Mouse (Mus musculus) heart, adult 8-10 months (tissue): Measurements from ENCODE around the gene Gm49393. TPM values are rescaled to one million over a fixed set of nuclear protein-coding genes. Genes with fewer than 3 reads are reported as not detected.

Source experiments
- DNase-seq: peaks from one replicate; pipeline ENCODE4 v3.0.0; 2022; ENCODE audit warnings: low spot score
- total RNA-seq, 4 experiments: library from RNA; stranded (reverse); gene quantifications; 2 replicates each; pipeline ENCODE4 v1.2.4; 2022

Gene Gm49393
- total RNA-seq, 4 experiments from 2014 or later = not detected

DNA sequence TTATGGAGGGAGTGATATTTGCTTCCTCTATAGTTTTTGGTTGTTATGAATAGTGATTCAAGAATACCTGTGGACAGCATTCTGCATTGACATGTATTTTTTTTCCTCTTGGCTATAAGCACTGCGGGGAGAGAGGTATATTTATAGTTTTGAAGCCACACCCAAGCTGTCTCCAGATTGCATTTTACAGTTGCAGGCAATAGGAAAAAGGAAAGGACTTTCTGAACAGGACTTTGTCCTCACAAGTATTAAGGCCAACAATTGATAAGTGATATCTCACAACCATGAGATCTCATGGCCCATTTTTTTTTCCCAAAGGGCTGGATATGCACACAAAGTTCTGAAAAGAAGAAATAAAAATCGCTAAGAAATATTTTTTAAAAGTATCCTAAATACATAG is 125.7 kb downstream of the Gm49393 start:
- no peak for DNase-seq

Other genes starting within 250 kb of the Gm49393 start
- gene BC051665, start 149.2 kb downstream of the Gm49393 start, total RNA-seq = not detected
- not detected for gene Ctsll3, start 132.7 kb downstream of the Gm49393 start, total RNA-seq
- gene 4930486L24Rik, start 71.1 kb downstream of the Gm49393 start, total RNA-seq = under 1 TPM in 2 of 4 experiments, not detected in 2; 0.31 to 0.92 TPM
- 1 to 10 TPM in 3 of 4 experiments, under 1 TPM in 1; 0.69 to 2.7 (median 1.4) TPM for gene Gm49392, start 38.7 kb downstream of the Gm49393 start, total RNA-seq
- 10 to 100 TPM in 1 of 4 experiments, 1 to 10 TPM in 3; 4.5 to 11.0 (median 6.1) TPM for gene Ctla2b, start 38.1 kb downstream of the Gm49393 start, total RNA-seq
- gene Tpbpb, start 30.7 kb downstream of the Gm49393 start, total RNA-seq = not detected
- 1 to 10 TPM; 1.5 to 5.0 (median 3.1) TPM for gene Gm49391, start 981 bp upstream of the Gm49393 start, total RNA-seq
- 10 to 100 TPM; 61.7 to 73.7 (median 68.6) TPM for gene Ctla2a, start 1.0 kb upstream of the Gm49393 start, total RNA-seq
- gene Tpbpa, start 6.4 kb upstream of the Gm49393 start, total RNA-seq = not detected
- gene Ctsj, start 70.4 kb upstream of the Gm49393 start, total RNA-seq = not detected
- not detected for gene Ctsq, start 105.0 kb upstream of the Gm49393 start, total RNA-seq
- not detected for gene Ctsr, start 228.7 kb upstream of the Gm49393 start, total RNA-seq